Mouse (Mus musculus) neural tube, embryonic 11.5 days (tissue): ENCODE measurements around the gene Gcsam. TPM values are rescaled to one million over a fixed set of nuclear protein-coding genes. Genes with fewer than 3 reads are reported as not detected.

Experiments
- ATAC-seq: fragments of 200-750 bp; cut with Nextera tagmentation; 2 replicates; pipeline ENCODE4 v1.8.0; 2017; ENCODE audit warnings: moderate number of reproducible peaks, mild to moderate bottlenecking, moderate TSS enrichment, moderate library complexity; ENCODE audit not compliant: insufficient read depth, low FRiP score, low TSS enrichment
- DNase-seq: peaks from one replicate; pipeline ENCODE4 v3.0.0-alpha.2; 2015; ENCODE audit warnings: low spot score
- H3K27ac ChIP-seq: fragments of 300-500 bp; sonication (generic); 2 replicates; pipeline ENCODE4 v1.5.1; 2014; ENCODE audit warnings: low read depth, mild to moderate bottlenecking, low read length
- H3K27me3 ChIP-seq: fragments of 300-500 bp; sonication (generic); 2 replicates; pipeline ENCODE4 v1.6.1; 2014; ENCODE audit warnings: mild to moderate bottlenecking, low read length, mixed read lengths; ENCODE audit not compliant: control insufficient read depth, insufficient read depth
- H3K36me3 ChIP-seq: fragments of 300-500 bp; sonication (generic); 2 replicates; pipeline ENCODE4 v1.6.1; 2014; ENCODE audit warnings: mild to moderate bottlenecking, low read length, moderate library complexity, mixed read lengths; ENCODE audit not compliant: control insufficient read depth, insufficient read depth
- H3K4me1 ChIP-seq: fragments of 300-500 bp; sonication (generic); 2 replicates; pipeline ENCODE4 v1.6.1; 2014; ENCODE audit warnings: low read length, mixed read lengths; ENCODE audit not compliant: control insufficient read depth, insufficient read depth
- H3K4me2 ChIP-seq: fragments of 300-500 bp; sonication (generic); 2 replicates; pipeline ENCODE4 v1.6.1; 2014; ENCODE audit warnings: low read depth, mild to moderate bottlenecking, moderate library complexity
- H3K4me3 ChIP-seq: fragments of 300-500 bp; sonication (generic); 2 replicates; pipeline ENCODE4 v1.5.1; 2014; ENCODE audit warnings: low read depth, low read length
- H3K9ac ChIP-seq: fragments of 300-500 bp; sonication (generic); 2 replicates; pipeline ENCODE4 v1.6.1; 2014; ENCODE audit warnings: mild to moderate bottlenecking, low read length
- H3K9me3 ChIP-seq: fragments of 300-500 bp; sonication (generic); 2 replicates; pipeline ENCODE4 v1.6.1; 2016; ENCODE audit warnings: low read length; ENCODE audit not compliant: control insufficient read depth
- WGBS: fragments of 180-500 bp; shearing (Covaris S2); extraction: QIAGEN DNeasy Blood & Tissue Kit; methylation state at CpG from one replicate; pipeline ENCODE4 v1.1.7; 2014; 5-methylcytosine and 5-hydroxymethylcytosine counted together
- polyA plus RNA-seq: library from polyadenylated mRNA; unstranded; fragments of >200 nt; fragmentation: Nextera tagmentation; extraction: Ambion mirVana; gene quantifications from 2 replicates; pipeline ENCODE4 v1.2.1, GENCODE M21; 2014

Gcsam gene
- 0.12 and 0.24 TPM in 2 replicates for polyA plus RNA-seq

GRCm38 (mm10) chr16:45610267-45610666 is at the start of gene Gcsam:
Gene Gcsam (plus strand): TSS chr16:45610380.
- 86% methylated on average over 4 of the region's 4 CpGs for WGBS
- no peak within 1 kb of the TSS for H3K4me2 ChIP-seq
- no peak within 1 kb of the TSS for H3K9ac ChIP-seq
- no peak within 1 kb of the TSS for H3K27ac ChIP-seq
- H3K9me3 ChIP-seq, result no peaks in the 10 kb centered on the region
- H3K27me3 ChIP-seq, result no peaks in the 10 kb centered on the region
- H3K4me1 ChIP-seq, result no peaks in the 10 kb centered on the region
- no peaks in the 10 kb centered on the region for H3K36me3 ChIP-seq
- DNase-seq, result no peak
- ATAC-seq, result no peak
- H3K4me3 ChIP-seq, result no peak within 1 kb of the TSS

- ATAC-seq (no peak), DNase-seq (no peak)
- H3K27me3 ChIP-seq, result no peaks in the 10 kb centered on the region
- WGBS, result 67% methylated on average over 3 of the region's 3 CpGs
- H3K9me3 ChIP-seq, result no peaks in the 10 kb centered on the region
- H3K4me1 ChIP-seq, result no peaks in the 10 kb centered on the region
- H3K36me3 ChIP-seq, result no peaks in the 10 kb centered on the region
- H3K4me3 ChIP-seq, result no peak overlapping the region
- no peak overlapping the region for H3K4me2 ChIP-seq
- no peak overlapping the region for H3K27ac ChIP-seq
- H3K9ac ChIP-seq, result no peak overlapping the region
Observed at GRCm38 (mm10) chr16:45561747-45562146, 48.4 kb upstream of the Gcsam start.

- ATAC-seq (no peak), DNase-seq (no peak)
- Histone ChIP-seq H3K9ac (no peak overlapping the region), H3K27ac (no peak overlapping the region), H3K4me3 (no peak overlapping the region), H3K4me2 (no peak overlapping the region), H3K36me3 (no peaks in the 10 kb centered on the region), H3K9me3 (no peaks in the 10 kb centered on the region), H3K4me1 (no peaks in the 10 kb centered on the region), H3K27me3 (no peaks in the 10 kb centered on the region)
- WGBS, result 88% methylated on average over 3 of the region's 3 CpGs
Observed at GRCm38 (mm10) chr16:45572307-45572706, 37.9 kb upstream of the Gcsam start.

GRCm38 (mm10) chr16:45579883-45580282 is 30.3 kb upstream of the Gcsam start:
- Histone ChIP-seq H3K4me2 (no peak overlapping the region), H3K27me3 (no peaks in the 10 kb centered on the region), H3K9me3 (no peaks in the 10 kb centered on the region), H3K4me1 (no peaks in the 10 kb centered on the region), H3K9ac (no peak overlapping the region), H3K4me3 (no peak overlapping the region), H3K27ac (no peak overlapping the region), H3K36me3 (no peaks in the 10 kb centered on the region)
- WGBS, result 63% methylated on average over 12 of the region's 12 CpGs
- ATAC-seq (no peak), DNase-seq (no peak)

GRCm38 (mm10) chr16:45582512-45582911 is 27.7 kb upstream of the Gcsam start:
- no peaks in the 10 kb centered on the region for H3K4me1 ChIP-seq
- 27% methylated on average over 2 of the region's 2 CpGs for WGBS
- H3K9ac ChIP-seq, result no peak overlapping the region
- ATAC-seq (no peak), DNase-seq (no peak)
- H3K27me3 ChIP-seq, result no peaks in the 10 kb centered on the region
- no peaks in the 10 kb centered on the region for H3K9me3 ChIP-seq
- no peak overlapping the region for H3K27ac ChIP-seq
- H3K36me3 ChIP-seq, result no peaks in the 10 kb centered on the region
- H3K4me2 ChIP-seq, result no peak overlapping the region
- H3K4me3 ChIP-seq, result no peak overlapping the region

GRCm38 (mm10) chr16:45593656-45594055 is 16.5 kb upstream of the Gcsam start:
- Histone ChIP-seq H3K4me3 (no peak overlapping the region), H3K9me3 (no peaks in the 10 kb centered on the region), H3K4me2 (no peak overlapping the region), H3K4me1 (no peaks in the 10 kb centered on the region), H3K27ac (no peak overlapping the region), H3K27me3 (no peaks in the 10 kb centered on the region), H3K9ac (no peak overlapping the region), H3K36me3 (no peaks in the 10 kb centered on the region)
- 69% methylated on average over 1 of the region's 1 CpGs for WGBS
- ATAC-seq (no peak), DNase-seq (no peak)

GRCm38 (mm10) chr16:45595494-45595893 is 14.7 kb upstream of the Gcsam start:
- no peak overlapping the region for H3K27ac ChIP-seq
- DNase-seq (no peak), ATAC-seq (no peak)
- no peaks in the 10 kb centered on the region for H3K9me3 ChIP-seq
- no peak overlapping the region for H3K9ac ChIP-seq
- no peak overlapping the region for H3K4me2 ChIP-seq
- H3K4me1 ChIP-seq, result no peaks in the 10 kb centered on the region
- H3K36me3 ChIP-seq, result no peaks in the 10 kb centered on the region; the same call in 1 of the 2 replicates
- no peaks in the 10 kb centered on the region for H3K27me3 ChIP-seq
- no peak overlapping the region for H3K4me3 ChIP-seq

- H3K9me3 ChIP-seq, result no peaks in the 10 kb centered on the region
- no peak overlapping the region for H3K4me3 ChIP-seq
- H3K4me2 ChIP-seq, result no peak overlapping the region
- H3K27me3 ChIP-seq, result no peaks in the 10 kb centered on the region
- DNase-seq (no peak), ATAC-seq (no peak)
- H3K4me1 ChIP-seq, result no peaks in the 10 kb centered on the region
- H3K36me3 ChIP-seq, result no peaks in the 10 kb centered on the region
- H3K27ac ChIP-seq, result no peak overlapping the region
- no peak overlapping the region for H3K9ac ChIP-seq
- 54% methylated on average over 4 of the region's 4 CpGs for WGBS
Observed at GRCm38 (mm10) chr16:45608481-45608954, 1.7 kb upstream of the Gcsam start.

- no peaks in the 10 kb centered on the region for H3K27me3 ChIP-seq
- H3K9me3 ChIP-seq, result no peaks in the 10 kb centered on the region
- ATAC-seq (no peak), DNase-seq (no peak)
- H3K4me2 ChIP-seq, result no peak overlapping the region
- H3K4me1 ChIP-seq, result no peaks in the 10 kb centered on the region
- no peak overlapping the region for H3K27ac ChIP-seq
- no peak overlapping the region for H3K9ac ChIP-seq
- no peak overlapping the region for H3K4me3 ChIP-seq
- 86% methylated on average over 3 of the region's 3 CpGs for WGBS
- H3K36me3 ChIP-seq, result no peaks in the 10 kb centered on the region
Observed at GRCm38 (mm10) chr16:45609300-45609699, 880 bp upstream of the Gcsam start.
